Mouse (Mus musculus) limb, embryonic 13.5 days (tissue): Measurements from ENCODE around the gene Chga. TPM values are rescaled to one million over a fixed set of nuclear protein-coding genes. Genes with fewer than 3 reads are reported as not detected.

Experiments
- ATAC-seq: fragments of 200-750 bp; cut with Nextera tagmentation; 2 replicates; pipeline ENCODE4 v1.8.0; 2017; ENCODE audit warnings: low read depth, moderate number of reproducible peaks, moderate TSS enrichment; ENCODE audit not compliant: low FRiP score
- H3K27ac ChIP-seq: fragments of 300-500 bp; sonication (generic); 2 replicates; pipeline ENCODE4 v1.5.1; 2015; ENCODE audit warnings: inconsistent platforms, mild to moderate bottlenecking, moderate library complexity
- H3K27me3 ChIP-seq: fragments of 300-500 bp; sonication (generic); 2 replicates; pipeline ENCODE4 v1.6.1; 2015; ENCODE audit warnings: mild to moderate bottlenecking, inconsistent platforms
- H3K36me3 ChIP-seq: fragments of 300-500 bp; sonication (generic); 2 replicates; pipeline ENCODE4 v1.6.1; 2015; ENCODE audit warnings: inconsistent platforms, mild to moderate bottlenecking, moderate library complexity
- H3K4me1 ChIP-seq: fragments of 300-500 bp; sonication (generic); 2 replicates; pipeline ENCODE4 v1.6.1; 2015; ENCODE audit warnings: inconsistent platforms
- H3K4me2 ChIP-seq: fragments of 300-500 bp; sonication (generic); replicated peaks from 2 replicates; pipeline ENCODE4 v1.6.1; 2015; ENCODE audit warnings: inconsistent platforms, mild to moderate bottlenecking, moderate library complexity
- H3K4me3 ChIP-seq: fragments of 300-500 bp; sonication (generic); 2 replicates; pipeline ENCODE4 v1.5.1; 2015; ENCODE audit warnings: moderate library complexity, mild to moderate bottlenecking, inconsistent platforms
- H3K9ac ChIP-seq: fragments of 300-500 bp; sonication (generic); 2 replicates; pipeline ENCODE4 v1.6.1; 2015; ENCODE audit warnings: mild to moderate bottlenecking, inconsistent platforms
- H3K9me3 ChIP-seq: fragments of 300-500 bp; sonication (generic); 2 replicates; pipeline ENCODE4 v1.6.1; 2016; ENCODE audit warnings: inconsistent platforms
- WGBS: fragments of 180-500 bp; shearing (Covaris S2); methylation state at CpG from one replicate; pipeline ENCODE4 v1.1.7; 2015; 5-methylcytosine and 5-hydroxymethylcytosine counted together
- polyA plus RNA-seq: library from polyadenylated mRNA; unstranded; fragments of >200 nt; fragmentation: Nextera tagmentation; extraction: Ambion mirVana; gene quantifications from 2 replicates; pipeline ENCODE4 v1.2.1, GENCODE M21; 2015

Gene Chga
- polyA plus RNA-seq, 1 experiment from 2014 or later: 0.51 TPM

GRCm38 (mm10) chr12:102586286-102586881 lies 31.6 kb downstream of the Chga start:
- H3K36me3 ChIP-seq: peaks cover 35% of the 10 kb centered on the region
- ATAC-seq: no peak
- no peak overlapping the region for H3K27ac ChIP-seq
- no peaks in the 10 kb centered on the region for H3K27me3 ChIP-seq
- no peak overlapping the region for H3K4me2 ChIP-seq
- H3K9me3 ChIP-seq: no peaks in the 10 kb centered on the region
- H3K9ac ChIP-seq: no peak overlapping the region
- no peaks in the 10 kb centered on the region for H3K4me1 ChIP-seq
- H3K4me3 ChIP-seq: no peak overlapping the region
- WGBS: 81% methylated on average over 9 of the region's 9 CpGs

DNA sequence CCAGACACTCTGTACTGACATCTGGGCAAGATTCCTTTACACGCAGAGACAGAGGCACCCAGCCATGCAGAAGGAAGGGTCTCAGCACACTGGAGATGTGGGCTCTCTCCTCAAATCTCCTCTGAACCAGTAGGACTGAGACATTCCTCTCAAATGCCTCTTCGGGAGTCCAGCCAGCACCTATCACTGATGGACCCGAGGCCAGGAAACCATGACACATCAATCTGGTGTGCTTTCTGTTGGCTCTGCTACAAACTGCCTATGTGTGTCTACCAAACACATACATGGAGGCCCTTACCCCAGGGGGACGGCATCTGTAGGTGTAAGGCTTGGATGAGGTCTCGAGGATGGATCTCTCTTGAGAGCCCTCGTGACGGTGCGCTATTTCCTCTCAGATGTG lies 32.3 kb downstream of the Chga start:
- no peaks in the 10 kb centered on the region for H3K4me1 ChIP-seq
- H3K36me3 ChIP-seq: peaks cover 35% of the 10 kb centered on the region
- H3K9ac ChIP-seq: no peak overlapping the region
- H3K9me3 ChIP-seq: no peaks in the 10 kb centered on the region
- no peak overlapping the region for H3K4me3 ChIP-seq
- no peak overlapping the region for H3K4me2 ChIP-seq
- H3K27me3 ChIP-seq: no peaks in the 10 kb centered on the region
- 92% methylated on average over 8 of the region's 8 CpGs for WGBS
- no peak overlapping the region for H3K27ac ChIP-seq
- no peak for ATAC-seq

GRCm38 (mm10) chr12:102590711-102591360 lies 36.1 kb downstream of the Chga start:
- Histone ChIP-seq H3K27me3 (no peaks in the 10 kb centered on the region), H3K4me2 (no peak overlapping the region), H3K27ac (no peak overlapping the region), H3K36me3 (peaks cover 16% of the 10 kb centered on the region), H3K4me3 (no peak overlapping the region), H3K4me1 (0 out of 2 replicates have a peak, but pooled peaks cover 12% of the 10 kb centered on the region), H3K9ac (no peak overlapping the region), H3K9me3 (no peaks in the 10 kb centered on the region)
- no peak for ATAC-seq
- 89% methylated on average over 17 of the region's 17 CpGs for WGBS

- Histone ChIP-seq H3K9ac (no peak overlapping the region), H3K27ac (no peak overlapping the region), H3K4me2 (no peak overlapping the region), H3K4me3 (no peak overlapping the region), H3K36me3 (0 out of 2 replicates have a peak, but pooled peaks cover 3% of the 10 kb centered on the region), H3K9me3 (peaks cover 5% of the 10 kb centered on the region; the same call in 1 of the 2 replicates), H3K27me3 (no peaks in the 10 kb centered on the region), H3K4me1 (peaks cover 28% of the 10 kb centered on the region)
- ATAC-seq: no peak
- 60% methylated on average over 9 of the region's 9 CpGs for WGBS
Measured at GRCm38 (mm10) chr12:102593699-102594098, 38.9 kb downstream of the Chga start.

GRCm38 (mm10) chr12:102594627-102595026 lies 39.9 kb downstream of the Chga start:
- H3K36me3 ChIP-seq: 0 out of 2 replicates have a peak, but pooled peaks cover 3% of the 10 kb centered on the region
- ATAC-seq: no peak
- 77% methylated on average over 9 of the region's 9 CpGs for WGBS

GRCm38 (mm10) chr12:102596410-102596809 lies 41.6 kb downstream of the Chga start:
- Histone ChIP-seq H3K9ac (no peak overlapping the region), H3K27ac (no peak overlapping the region), H3K27me3 (no peaks in the 10 kb centered on the region), H3K36me3 (no peaks in the 10 kb centered on the region), H3K4me1 (peaks cover 48% of the 10 kb centered on the region), H3K4me2 (no peak overlapping the region), H3K9me3 (peaks cover 5% of the 10 kb centered on the region; the same call in 1 of the 2 replicates), H3K4me3 (no peak overlapping the region)
- WGBS: 62% methylated on average over 7 of the region's 7 CpGs
- no peak for ATAC-seq

More at GRCm38 (mm10) chr12:102594627-102595026, 39.9 kb downstream of the Chga start:
- Histone ChIP-seq H3K4me1 (peaks cover 30% of the 10 kb centered on the region), H3K27ac (no peak overlapping the region), H3K4me3 (no peak overlapping the region), H3K27me3 (no peaks in the 10 kb centered on the region), H3K9ac (no peak overlapping the region), H3K9me3 (peaks cover 5% of the 10 kb centered on the region; the same call in 1 of the 2 replicates), H3K4me2 (no peak overlapping the region)

DNA sequence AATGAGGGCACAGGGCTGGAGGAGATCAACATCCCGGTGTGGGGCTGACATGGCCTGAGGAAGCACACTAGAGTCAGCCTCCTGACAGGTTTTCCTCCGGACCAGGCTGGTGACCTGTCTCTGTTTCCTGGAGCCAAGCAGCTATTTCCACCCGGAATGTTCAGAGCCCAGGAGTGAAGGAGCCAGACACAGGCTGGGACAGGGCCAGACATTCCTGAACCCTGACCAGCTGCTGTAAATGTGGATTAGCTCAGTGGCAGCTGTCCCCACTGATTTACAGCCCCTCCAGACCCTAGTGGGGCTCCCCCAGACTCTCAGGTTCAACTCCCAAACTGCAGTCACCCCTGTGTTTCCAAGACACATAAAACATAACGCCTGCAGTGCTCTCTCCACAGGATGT lies 42.7 kb downstream of the Chga start:
- WGBS: 20% methylated on average over 4 of the region's 4 CpGs
- Histone ChIP-seq H3K9ac (no peak overlapping the region), H3K4me3 (no peak overlapping the region), H3K4me2 (no peak overlapping the region), H3K36me3 (no peaks in the 10 kb centered on the region), H3K9me3 (peaks cover 5% of the 10 kb centered on the region; the same call in 1 of the 2 replicates), H3K27me3 (no peaks in the 10 kb centered on the region), H3K27ac (peak overlapping the region; percentile 17; the same call in 1 of the 2 replicates), H3K4me1 (peaks cover 59% of the 10 kb centered on the region)
- ATAC-seq: peak; percentile 88

GRCm38 (mm10) chr12:102598535-102598934 lies 43.8 kb downstream of the Chga start:
- Histone ChIP-seq H3K4me1 (peaks cover 64% of the 10 kb centered on the region), H3K9me3 (peaks cover 5% of the 10 kb centered on the region; the same call in 1 of the 2 replicates), H3K4me3 (no peak overlapping the region), H3K9ac (no peak overlapping the region), H3K27me3 (no peaks in the 10 kb centered on the region), H3K4me2 (no peak overlapping the region), H3K27ac (no peak overlapping the region), H3K36me3 (no peaks in the 10 kb centered on the region)
- ATAC-seq: no peak
- 92% methylated on average over 3 of the region's 3 CpGs for WGBS

GRCm38 (mm10) chr12:102599801-102600200 lies 45.0 kb downstream of the Chga start:
- peaks cover 52% of the 10 kb centered on the region for H3K4me1 ChIP-seq
- 61% methylated on average over 7 of the region's 7 CpGs for WGBS

GRCm38 (mm10) chr12:102600345-102600744 lies 45.6 kb downstream of the Chga start:
- 50% methylated on average over 6 of the region's 6 CpGs for WGBS
- ATAC-seq: no peak
- no peak overlapping the region for H3K27ac ChIP-seq

More at GRCm38 (mm10) chr12:102599801-102600200, 45.0 kb downstream of the Chga start:
- Histone ChIP-seq H3K4me2 (no peak overlapping the region), H3K36me3 (peaks cover 4% of the 10 kb centered on the region; the same call in 1 of the 2 replicates), H3K27me3 (no peaks in the 10 kb centered on the region), H3K27ac (no peak overlapping the region), H3K9ac (no peak overlapping the region), H3K4me3 (no peak overlapping the region), H3K9me3 (peaks cover 5% of the 10 kb centered on the region; the same call in 1 of the 2 replicates)
- no peak for ATAC-seq

DNA sequence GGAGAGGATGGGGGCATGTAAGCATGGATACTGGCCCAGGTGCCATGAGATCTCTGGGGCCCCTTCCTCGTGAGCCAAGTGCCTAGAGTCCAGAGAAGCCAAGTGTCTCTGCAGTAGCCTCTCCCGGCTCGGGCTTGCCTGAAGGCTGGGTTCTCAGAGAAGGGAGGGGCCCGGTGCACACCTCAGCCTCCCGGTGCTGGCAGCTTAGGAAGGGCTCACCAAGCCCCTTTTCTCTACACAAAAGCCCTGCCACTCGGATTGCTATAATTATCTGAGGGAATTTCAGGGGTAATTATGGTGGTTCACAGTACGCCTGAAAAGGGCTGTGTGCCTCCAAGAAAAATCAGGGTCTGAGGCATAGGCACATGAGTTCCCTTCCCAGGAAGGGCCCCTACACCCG lies 47.1 kb downstream of the Chga start:
- Histone ChIP-seq H3K4me1 (peaks cover 49% of the 10 kb centered on the region), H3K9ac (no peak overlapping the region), H3K27me3 (no peaks in the 10 kb centered on the region), H3K9me3 (peaks cover 5% of the 10 kb centered on the region; the same call in 1 of the 2 replicates), H3K36me3 (peaks cover 4% of the 10 kb centered on the region; the same call in 1 of the 2 replicates), H3K4me3 (no peak overlapping the region), H3K4me2 (peak overlapping the region; percentile 12; the same call in 1 of the 2 replicates), H3K27ac (peak overlapping the region; percentile 66)
- ATAC-seq: no peak
- WGBS: 16% methylated on average over 8 of the region's 8 CpGs

More at GRCm38 (mm10) chr12:102600345-102600744, 45.6 kb downstream of the Chga start:
- Histone ChIP-seq H3K9ac (no peak overlapping the region), H3K4me3 (no peak overlapping the region), H3K9me3 (peaks cover 5% of the 10 kb centered on the region; the same call in 1 of the 2 replicates), H3K36me3 (peaks cover 4% of the 10 kb centered on the region; the same call in 1 of the 2 replicates), H3K4me2 (no peak overlapping the region), H3K4me1 (peaks cover 52% of the 10 kb centered on the region), H3K27me3 (no peaks in the 10 kb centered on the region)
